Mouse (Mus musculus) spleen, adult 12 weeks (tissue): ENCODE measurements around the gene Rhbg.

Source experiments
- DNase-seq: peaks from one replicate; pipeline ENCODE4 v3.0.0; 2022; ENCODE audit warnings: low spot score

Gene Rhbg

GRCm38 (mm10) chr3:88256382-88256781, 1.9 kb upstream of the Rhbg start:
- DNase-seq, result no peak

DNA sequence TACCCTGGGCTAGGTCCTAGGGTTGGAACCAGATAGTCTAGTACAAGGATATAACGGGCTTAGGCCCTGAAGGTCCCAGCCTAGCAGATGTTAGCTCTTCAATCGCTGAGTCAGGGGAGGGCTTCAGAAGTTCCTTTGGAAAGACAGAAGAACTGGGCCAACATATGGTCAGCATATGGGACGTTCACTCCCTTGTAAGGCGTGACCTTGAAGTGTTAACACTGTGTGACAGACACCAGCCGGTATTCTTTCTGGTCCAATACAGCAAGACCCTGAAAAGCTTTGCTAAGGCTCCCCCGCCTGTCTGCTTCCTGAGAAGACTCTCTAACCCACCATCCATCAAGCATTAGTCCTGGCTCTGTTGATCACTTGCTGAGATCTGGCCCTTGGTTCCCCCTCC, 1.4 kb upstream of the Rhbg start:
- no peak for DNase-seq

DNA sequence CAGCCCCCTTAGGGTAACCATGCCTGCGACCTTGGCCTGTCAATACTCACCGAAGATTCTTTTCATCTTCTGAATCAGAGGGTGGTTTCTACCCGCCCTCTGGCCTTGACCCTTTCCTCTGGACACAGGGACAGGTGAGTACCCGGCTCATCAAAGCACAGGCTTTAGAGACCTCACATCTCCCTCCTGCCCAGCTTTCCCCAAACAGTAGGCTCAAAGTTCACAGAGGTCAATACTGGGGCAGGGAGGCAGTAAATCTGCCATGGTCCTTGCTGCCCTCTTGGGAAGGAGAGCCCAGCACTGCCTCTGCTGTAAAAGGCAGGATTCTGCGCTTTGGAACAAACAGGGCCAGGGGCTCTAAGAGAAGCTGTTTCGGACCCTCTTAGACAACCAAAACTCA, 1.8 kb downstream of the Rhbg start:
- no peak for DNase-seq

DNA sequence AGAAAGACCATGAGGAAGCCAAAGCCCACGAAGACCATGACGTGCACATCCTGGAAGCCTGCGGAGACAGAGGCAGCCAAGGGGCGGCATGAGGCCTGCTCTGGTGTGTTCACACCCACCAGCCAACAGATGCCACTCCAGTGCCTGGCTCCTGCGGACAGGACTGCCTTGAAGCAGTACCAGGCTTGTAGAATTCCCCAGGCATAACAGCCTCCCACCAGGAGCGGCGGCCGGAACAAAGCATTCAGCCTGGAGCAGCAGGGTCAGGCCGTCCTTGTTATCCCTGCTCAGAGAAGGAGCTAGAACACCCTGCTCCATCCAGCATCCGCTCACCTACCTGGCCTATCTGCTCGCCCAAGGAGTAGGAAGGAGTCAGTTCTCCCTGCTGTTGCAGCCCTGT, 6.1 kb downstream of the Rhbg start:
- no peak for DNase-seq

- DNase-seq, result no peak
These were observed 6.8 kb downstream of the Rhbg start for GRCm38 (mm10) chr3:88247666-88248065.

DNA sequence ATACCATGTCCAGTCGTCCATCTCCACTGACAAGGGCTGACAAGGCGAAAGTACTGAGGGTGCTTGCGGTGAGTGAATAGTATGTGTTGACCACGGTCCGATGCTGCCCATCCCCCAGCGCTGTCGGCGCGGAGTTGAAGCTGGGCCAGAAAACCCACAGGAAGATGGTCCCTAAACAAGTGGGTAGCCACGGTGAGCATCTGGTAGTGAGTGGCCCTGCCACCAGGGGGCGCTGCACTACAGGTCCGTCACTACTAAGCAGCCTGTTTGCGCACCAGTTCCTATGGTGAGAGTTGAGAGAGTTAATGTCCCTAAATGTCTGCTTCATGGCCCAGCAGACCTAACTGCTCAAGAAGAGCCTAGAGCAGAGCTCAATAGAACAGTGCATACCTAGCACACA, 8.7 kb downstream of the Rhbg start:
- DNase-seq, result peak; percentile 56

GRCm38 (mm10) chr3:88244071-88244470, 10.4 kb downstream of the Rhbg start:
- DNase-seq, result no peak

GRCm38 (mm10) chr3:88242531-88242930, 12.0 kb downstream of the Rhbg start:
- DNase-seq, result peak; percentile 53

GRCm38 (mm10) chr3:88241045-88241786, 13.3 kb downstream of the Rhbg start:
- DNase-seq, result no peak

DNA sequence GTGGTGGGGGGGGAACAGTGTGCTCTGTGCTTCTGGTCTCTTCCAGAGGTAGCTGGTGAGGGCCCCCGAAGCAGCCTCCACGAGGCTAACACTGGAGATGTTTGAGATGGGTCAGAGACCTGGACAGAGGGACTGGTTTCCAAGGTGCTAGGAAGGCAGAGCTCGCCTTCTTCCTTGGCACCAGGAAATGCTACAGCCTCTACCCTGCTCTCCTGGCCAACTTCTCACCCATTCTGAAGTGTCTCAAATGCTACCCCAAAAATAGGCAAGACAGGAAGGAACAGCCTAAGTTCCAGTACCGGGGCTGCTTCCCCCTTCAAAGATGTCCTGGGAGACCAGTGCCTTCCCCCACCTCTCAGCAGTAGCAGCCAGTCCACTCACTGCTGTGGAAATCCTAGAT, 15.1 kb downstream of the Rhbg start:
- DNase-seq, result no peak

GRCm38 (mm10) chr3:88238866-88239391, 15.6 kb downstream of the Rhbg start:
- DNase-seq, result no peak

GRCm38 (mm10) chr3:88237556-88238194, 16.8 kb downstream of the Rhbg start:
- DNase-seq, result no peak

GRCm38 (mm10) chr3:88237161-88237555, 17.4 kb downstream of the Rhbg start:
- no peak for DNase-seq

- no peak for DNase-seq
These were observed 18.9 kb downstream of the Rhbg start for GRCm38 (mm10) chr3:88235616-88236015.

- no peak for DNase-seq
These were observed 19.3 kb downstream of the Rhbg start for GRCm38 (mm10) chr3:88235216-88235615.

GRCm38 (mm10) chr3:88234041-88234440, 20.5 kb downstream of the Rhbg start:
- no peak for DNase-seq

DNA sequence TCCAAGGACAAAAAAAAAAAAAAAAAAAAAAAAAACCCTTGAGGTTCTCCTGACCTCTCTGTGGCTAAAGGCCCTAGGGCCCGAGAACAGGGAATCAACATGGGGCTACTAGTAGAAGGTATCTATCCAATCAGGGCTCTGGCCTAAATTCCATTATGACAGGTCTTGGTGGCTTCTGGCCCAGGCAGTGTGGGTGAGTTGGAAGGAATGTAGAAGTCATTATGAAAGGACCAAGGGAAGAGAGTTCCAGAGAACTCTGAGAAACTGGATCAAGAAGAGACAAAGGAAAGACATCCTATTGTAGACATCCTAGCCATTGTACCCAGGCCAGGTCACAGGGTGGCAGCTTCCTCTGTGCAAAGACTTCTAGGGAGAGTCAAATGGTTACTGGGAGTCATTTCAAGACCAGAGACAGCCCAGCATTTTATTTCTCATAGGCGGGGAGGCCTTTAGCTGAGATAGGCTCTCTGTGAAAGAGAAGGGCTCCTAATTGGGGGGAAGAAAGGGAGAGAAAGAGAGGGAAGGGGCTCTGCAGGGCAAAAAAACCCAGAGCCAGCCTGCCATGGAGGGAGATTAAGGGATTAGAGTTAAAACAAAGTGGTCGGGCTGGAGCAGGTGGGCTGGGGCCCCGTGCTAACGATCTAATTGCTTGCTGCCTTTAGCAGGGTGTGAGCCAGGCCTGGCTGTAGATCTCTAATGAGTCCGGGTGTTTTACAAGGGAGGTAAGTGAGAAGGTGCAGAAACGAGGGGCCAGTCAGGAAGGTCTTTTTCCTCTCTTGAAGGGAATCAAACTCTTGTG, 21.5 kb downstream of the Rhbg start:
- no peak for DNase-seq

DNA sequence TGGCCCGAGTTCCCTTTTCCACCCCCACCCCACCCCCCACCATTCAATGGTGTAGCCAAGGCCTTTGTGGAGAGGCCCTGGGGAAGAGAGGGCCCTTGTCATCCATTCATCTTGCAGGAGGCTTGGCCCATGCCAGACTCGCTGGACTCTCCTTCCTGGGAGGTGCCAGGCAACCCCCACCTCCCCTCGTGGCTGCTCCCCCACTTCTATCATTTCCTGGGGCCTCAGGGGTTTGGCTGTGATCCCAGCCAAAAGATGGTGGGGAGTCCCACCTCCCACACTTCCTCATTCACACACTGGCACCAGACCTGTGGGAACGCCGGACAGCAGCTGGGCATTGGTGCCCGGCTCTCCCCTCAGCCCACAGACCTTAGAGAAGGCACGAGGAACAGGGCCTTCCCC, 22.2 kb downstream of the Rhbg start:
- no peak for DNase-seq

GRCm38 (mm10) chr3:88231061-88231641, 23.4 kb downstream of the Rhbg start:
- no peak for DNase-seq

DNA sequence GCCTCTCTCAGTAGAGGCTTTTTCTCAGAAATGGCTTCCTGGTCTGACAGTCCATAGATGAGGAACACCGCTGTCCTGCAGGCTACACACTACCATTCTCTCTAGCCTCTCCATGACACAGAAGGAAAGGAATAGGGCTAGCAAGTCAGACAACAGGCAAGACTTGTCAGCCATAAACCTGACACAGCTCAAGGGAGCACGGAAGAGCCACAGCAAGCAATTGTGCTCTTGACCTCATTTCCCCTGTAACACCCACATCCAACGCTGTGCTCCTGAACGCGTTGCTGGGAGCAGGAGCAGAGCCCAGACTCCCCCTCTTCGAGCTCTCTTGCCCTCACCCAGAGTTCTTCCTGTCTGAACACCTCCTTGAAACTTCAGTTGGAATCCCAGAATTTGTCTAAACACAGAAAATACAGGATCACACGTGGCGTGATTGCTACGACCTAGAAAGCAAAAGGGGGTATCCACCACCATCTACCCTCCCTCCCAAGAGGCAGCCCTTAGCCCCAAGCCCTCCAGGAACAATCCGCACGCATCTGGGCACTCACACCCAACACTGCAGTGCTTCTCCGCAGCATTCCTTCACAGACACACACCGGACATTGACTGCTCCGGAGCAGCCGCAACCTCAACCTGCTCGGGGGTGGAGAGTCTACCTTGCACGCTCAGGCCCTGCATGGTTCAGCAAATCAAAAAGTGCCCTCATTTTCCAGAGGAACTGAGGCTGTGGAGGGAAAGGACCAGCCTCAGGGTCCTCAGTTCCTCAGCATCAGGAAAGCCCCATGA, 24.1 kb downstream of the Rhbg start:
- DNase-seq, result no peak

- DNase-seq, result no peak
These were observed 25.0 kb downstream of the Rhbg start for GRCm38 (mm10) chr3:88229526-88229925.

GRCm38 (mm10) chr3:88228906-88229305, 25.6 kb downstream of the Rhbg start:
- no peak for DNase-seq
